Mouse (Mus musculus) midbrain, postnatal 0 days (tissue): Measurements from ENCODE around the gene Creg2. TPM values are rescaled to one million over a fixed set of nuclear protein-coding genes. Genes with fewer than 3 reads are reported as not detected.

Experiments
- ATAC-seq: fragments of 200-750 bp; cut with Nextera tagmentation; 2 replicates; pipeline ENCODE4 v1.8.0; 2017; ENCODE audit warnings: moderate number of reproducible peaks, mild to moderate bottlenecking, moderate TSS enrichment, moderate library complexity; ENCODE audit not compliant: low FRiP score
- DNase-seq: peaks from one replicate; pipeline ENCODE4 v3.0.0-alpha.2; 2015; ENCODE audit warnings: low spot score
- H3K27ac ChIP-seq: fragments of 300-500 bp; sonication (generic); 2 replicates; pipeline ENCODE4 v1.5.1; 2014; ENCODE audit warnings: low read depth, mild to moderate bottlenecking, low read length, mixed read lengths
- H3K27me3 ChIP-seq: fragments of 300-500 bp; sonication (generic); 2 replicates; pipeline ENCODE4 v1.6.1; 2014; ENCODE audit warnings: low read length, control low read depth, mixed read lengths; ENCODE audit not compliant: insufficient read depth
- H3K36me3 ChIP-seq: fragments of 300-500 bp; sonication (generic); 2 replicates; pipeline ENCODE4 v1.6.1; 2014; ENCODE audit warnings: low read length, control low read depth, mixed read lengths; ENCODE audit not compliant: insufficient read depth
- H3K4me1 ChIP-seq: fragments of 300-500 bp; sonication (generic); 2 replicates; pipeline ENCODE4 v1.6.1; 2014; ENCODE audit warnings: mild to moderate bottlenecking, control low read depth, antibody characterized with exemption, low read length, mixed read lengths; ENCODE audit not compliant: insufficient read depth
- H3K4me2 ChIP-seq: fragments of 300-500 bp; sonication (generic); 2 replicates; pipeline ENCODE4 v1.6.1; 2014; ENCODE audit warnings: low read depth, mild to moderate bottlenecking, low read length, mixed read lengths; ENCODE audit not compliant: poor library complexity, severe bottlenecking
- H3K4me3 ChIP-seq: fragments of 300-500 bp; sonication (generic); 2 replicates; pipeline ENCODE4 v1.5.1; 2014; ENCODE audit warnings: low read depth, mild to moderate bottlenecking, low read length, moderate library complexity
- H3K9ac ChIP-seq: fragments of 300-500 bp; sonication (generic); replicated peaks from 2 replicates; pipeline ENCODE4 v1.6.1; 2014; ENCODE audit warnings: mild to moderate bottlenecking, low read length, moderate library complexity, mixed read lengths; ENCODE audit not compliant: poor library complexity, severe bottlenecking
- H3K9me3 ChIP-seq: fragments of 300-500 bp; sonication (generic); 2 replicates; pipeline ENCODE4 v1.6.1; 2016; ENCODE audit warnings: low read length, control low read depth
- CTCF ChIP-seq: IDR thresholded peaks from 2 replicates; pipeline ENCODE4 v1.5.1; 2016; ENCODE audit warnings: antibody characterized with exemption, mild to moderate bottlenecking
- WGBS: fragments of 180-500 bp; shearing (Covaris S2); extraction: QIAGEN DNeasy Blood & Tissue Kit; methylation state at CpG from one replicate; pipeline ENCODE4 v1.1.7; 2014; 5-methylcytosine and 5-hydroxymethylcytosine counted together
- polyA plus RNA-seq: library from polyadenylated mRNA; unstranded; fragments of >200 nt; fragmentation: Nextera tagmentation; extraction: Ambion mirVana; gene quantifications from 2 replicates; pipeline ENCODE4 v1.2.1, GENCODE M21; 2015
- total RNA-seq: library from RNA; depleted of rRNA; stranded (reverse); fragments of >200 nt; gene quantifications from 2 replicates; pipeline ENCODE4 v1.2.3, GENCODE M21; 2014

Gene Creg2
- total and polyA plus RNA-seq, 2 experiments from 2014 or later, result 14.6 to 25.9 TPM

DNA sequence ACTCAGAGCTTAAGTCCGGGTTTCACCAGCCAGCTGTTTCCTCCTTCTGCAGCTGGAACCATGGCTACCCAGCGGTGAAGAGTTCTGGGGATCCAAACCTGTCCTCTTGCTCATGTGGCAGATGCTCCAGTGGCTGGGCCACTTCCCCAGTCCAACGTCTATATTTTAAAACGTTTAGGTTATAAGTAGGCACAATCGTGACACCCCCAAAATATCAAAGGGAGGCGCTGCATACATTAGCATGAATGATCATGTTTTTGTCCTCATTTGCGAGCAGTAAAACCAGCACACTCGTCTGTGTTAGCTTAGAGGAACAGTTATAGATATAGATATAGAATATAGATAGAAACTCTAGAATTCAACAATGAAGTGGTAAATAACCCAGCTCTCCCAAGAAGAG lies 14.1 kb downstream of the Creg2 start:
- Histone ChIP-seq H3K36me3 (no peaks in the 10 kb centered on the region), H3K9ac (no peak overlapping the region), H3K4me1 (no peaks in the 10 kb centered on the region), H3K27ac (no peak overlapping the region), H3K4me2 (no peak overlapping the region), H3K27me3 (no peaks in the 10 kb centered on the region), H3K4me3 (no peak overlapping the region), H3K9me3 (no peaks in the 10 kb centered on the region)
- ATAC-seq, result no peak
- 42% methylated on average over 8 of the region's 8 CpGs for WGBS
- TF ChIP-seq CTCF, result no peak
- DNase-seq, result no peak

DNA sequence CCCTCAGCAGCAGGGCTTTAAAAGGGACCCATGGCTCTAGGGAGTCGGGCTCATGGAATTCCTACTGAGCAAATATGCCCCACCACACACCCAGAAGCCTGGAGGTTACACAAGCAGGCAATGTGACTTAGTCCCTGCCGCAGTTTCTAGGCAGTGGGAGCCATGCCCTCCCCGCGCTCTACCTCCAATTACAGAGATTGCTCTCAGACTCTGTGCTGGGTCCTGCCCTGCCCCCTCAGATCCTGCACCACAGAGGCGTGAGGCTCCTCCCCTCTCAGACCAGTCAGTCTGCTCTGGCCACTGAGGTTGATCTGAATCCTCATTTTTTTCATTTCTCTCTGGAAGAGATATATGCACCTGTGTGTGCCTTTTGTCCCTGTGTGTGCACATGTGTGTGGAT lies 14.6 kb downstream of the Creg2 start:
- 17% methylated on average over 5 of the region's 5 CpGs for WGBS
- DNase-seq (no peak), ATAC-seq (0 out of 2 replicates have a peak, but pooled peaks have one; percentile 23)
- no peaks in the 10 kb centered on the region for H3K9me3 ChIP-seq
- H3K4me1 ChIP-seq, result no peaks in the 10 kb centered on the region
- no peak overlapping the region for H3K27ac ChIP-seq
- H3K4me2 ChIP-seq, result no peak overlapping the region
- no peak for TF ChIP-seq CTCF
- H3K4me3 ChIP-seq, result no peak overlapping the region
- H3K36me3 ChIP-seq, result no peaks in the 10 kb centered on the region
- H3K27me3 ChIP-seq, result no peaks in the 10 kb centered on the region
- no peak overlapping the region for H3K9ac ChIP-seq

DNA sequence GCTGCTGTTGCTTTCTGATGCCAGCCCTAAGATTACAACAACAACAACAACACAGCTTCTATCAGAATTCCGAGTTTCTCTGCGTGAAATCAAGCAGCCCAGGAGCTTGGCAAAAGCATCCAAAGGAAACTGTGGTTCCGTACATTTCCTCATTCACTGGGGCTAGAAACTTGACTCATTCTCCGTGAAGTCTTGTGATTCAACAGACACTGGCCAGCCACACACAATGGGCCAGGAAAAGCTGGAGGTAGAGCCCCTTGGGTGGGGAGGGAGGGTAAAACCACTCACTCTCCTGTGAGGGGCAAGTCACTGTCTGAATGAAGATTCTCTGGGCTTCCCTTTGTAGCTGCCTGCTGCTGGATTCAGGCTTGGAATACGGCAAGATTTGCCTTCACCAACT lies 15.1 kb downstream of the Creg2 start:
- no peak overlapping the region for H3K27ac ChIP-seq
- 27% methylated on average over 5 of the region's 5 CpGs for WGBS
- DNase-seq (no peak), ATAC-seq (no peak)
- H3K4me3 ChIP-seq, result no peak overlapping the region
- TF ChIP-seq CTCF, result no peak
- H3K27me3 ChIP-seq, result no peaks in the 10 kb centered on the region
- no peaks in the 10 kb centered on the region for H3K36me3 ChIP-seq
- H3K9me3 ChIP-seq, result no peaks in the 10 kb centered on the region
- H3K4me2 ChIP-seq, result no peak overlapping the region
- no peak overlapping the region for H3K9ac ChIP-seq
- H3K4me1 ChIP-seq, result no peaks in the 10 kb centered on the region

DNA sequence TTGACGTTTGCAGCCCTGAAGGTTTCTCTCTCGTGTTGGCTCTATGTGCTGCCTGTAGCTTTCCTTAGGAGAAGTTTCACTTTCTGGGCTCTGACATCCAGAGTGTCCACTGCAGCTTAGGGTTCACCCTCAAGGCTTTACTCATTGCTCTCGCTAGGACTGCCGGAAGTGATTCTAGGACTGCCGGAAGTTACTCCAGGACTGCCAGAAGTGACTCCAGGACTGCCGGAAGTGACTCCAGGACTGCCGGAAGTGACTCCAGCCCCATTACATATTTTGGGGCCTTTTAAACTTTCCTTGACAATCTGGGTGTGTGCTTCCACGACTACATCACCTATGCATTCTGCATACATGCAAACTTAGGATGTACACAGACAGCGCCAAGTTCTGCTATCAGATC lies 22.7 kb downstream of the Creg2 start:
- no peak for TF ChIP-seq CTCF
- Histone ChIP-seq H3K27ac (no peak overlapping the region), H3K9me3 (no peaks in the 10 kb centered on the region), H3K4me3 (no peak overlapping the region), H3K9ac (no peak overlapping the region), H3K36me3 (no peaks in the 10 kb centered on the region), H3K27me3 (no peaks in the 10 kb centered on the region), H3K4me2 (no peak overlapping the region), H3K4me1 (no peaks in the 10 kb centered on the region)
- no peak for DNase-seq
- 87% methylated on average over 9 of the region's 9 CpGs for WGBS
- no peak for ATAC-seq

DNA sequence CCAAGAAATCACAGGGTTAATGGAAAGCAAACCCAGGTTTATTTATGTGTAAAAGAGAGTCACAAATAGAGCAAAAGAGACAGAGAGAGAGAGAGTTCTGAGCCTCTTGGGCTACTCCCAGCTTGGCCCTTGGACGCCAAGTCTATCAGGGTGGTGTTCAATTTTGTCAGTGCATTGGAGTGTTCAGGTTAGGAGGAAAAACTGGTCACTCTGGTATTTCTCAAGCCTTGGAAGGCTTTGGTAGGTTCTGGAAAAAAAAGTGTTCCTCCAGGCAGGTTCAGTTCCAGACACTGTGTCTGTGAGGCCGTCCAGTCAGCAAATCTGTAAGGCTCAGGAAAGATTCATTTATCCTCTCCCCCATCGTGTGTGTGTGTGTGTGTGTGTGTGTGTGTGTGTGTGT lies 25.8 kb downstream of the Creg2 start:
- Histone ChIP-seq H3K27me3 (no peaks in the 10 kb centered on the region), H3K27ac (no peak overlapping the region), H3K36me3 (peaks cover 2% of the 10 kb centered on the region; the same call in 1 of the 2 replicates), H3K4me1 (no peaks in the 10 kb centered on the region), H3K9me3 (no peaks in the 10 kb centered on the region), H3K9ac (no peak overlapping the region), H3K4me2 (no peak overlapping the region), H3K4me3 (no peak overlapping the region)
- ATAC-seq (no peak), DNase-seq (no peak)
- TF ChIP-seq CTCF, result no peak
- WGBS, result 58% methylated on average over 3 of the region's 3 CpGs

DNA sequence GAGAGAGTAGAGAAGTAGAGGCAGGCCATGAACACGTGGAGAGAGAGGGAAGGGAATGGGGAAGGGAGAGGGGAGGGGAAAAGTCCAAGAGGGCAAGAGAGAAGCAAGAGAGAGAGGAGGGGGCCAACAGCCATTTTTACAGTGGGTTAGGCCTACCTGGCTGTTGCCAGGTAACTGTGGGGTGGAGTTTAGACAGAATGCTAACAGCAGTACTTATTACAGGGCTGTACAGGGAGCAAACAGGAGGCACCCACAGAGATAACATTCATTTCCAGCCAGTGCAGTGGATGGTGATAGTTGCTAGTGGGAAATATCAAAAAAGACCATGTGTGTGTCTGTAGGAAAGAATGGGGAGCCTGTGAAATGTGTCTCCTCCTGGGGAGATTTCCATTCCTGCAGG lies 27.5 kb downstream of the Creg2 start:
- Histone ChIP-seq H3K9ac (no peak overlapping the region), H3K4me2 (no peak overlapping the region), H3K4me1 (no peaks in the 10 kb centered on the region), H3K27ac (no peak overlapping the region), H3K4me3 (no peak overlapping the region), H3K9me3 (no peaks in the 10 kb centered on the region), H3K36me3 (peaks cover 2% of the 10 kb centered on the region; the same call in 1 of the 2 replicates), H3K27me3 (no peaks in the 10 kb centered on the region)
- WGBS, result 47% methylated on average over 1 of the region's 1 CpGs
- ATAC-seq (no peak), DNase-seq (no peak)
- no peak for TF ChIP-seq CTCF

DNA sequence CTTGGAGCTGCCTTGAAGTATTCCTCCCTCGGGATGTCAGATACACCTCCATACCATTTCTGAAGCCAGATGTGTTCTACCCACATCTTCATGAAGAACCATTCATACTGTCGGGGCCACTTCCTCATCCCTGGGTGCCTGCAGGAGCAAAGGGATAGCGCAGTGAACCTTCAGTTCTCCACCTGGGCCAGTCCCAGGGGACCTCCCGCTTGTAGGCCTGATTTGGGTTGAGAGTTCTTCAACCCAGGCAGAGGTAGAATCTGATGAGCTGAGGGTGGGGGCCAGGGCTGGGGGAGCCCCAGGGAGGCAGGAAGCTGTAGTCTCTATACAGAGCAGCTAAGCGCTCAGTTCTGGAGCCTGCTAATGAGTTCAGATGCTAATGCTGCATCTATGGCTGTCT lies 28.2 kb downstream of the Creg2 start:
- H3K27ac ChIP-seq, result no peak overlapping the region
- TF ChIP-seq CTCF, result no peak
- H3K9me3 ChIP-seq, result no peaks in the 10 kb centered on the region
- H3K4me1 ChIP-seq, result no peaks in the 10 kb centered on the region
- peaks cover 2% of the 10 kb centered on the region; the same call in 1 of the 2 replicates for H3K36me3 ChIP-seq
- DNase-seq (no peak), ATAC-seq (no peak)
- no peak overlapping the region for H3K4me3 ChIP-seq
- no peak overlapping the region for H3K4me2 ChIP-seq
- 90% methylated on average over 5 of the region's 5 CpGs for whole genome bisulfite sequencing
- H3K9ac ChIP-seq, result no peak overlapping the region
- no peaks in the 10 kb centered on the region for H3K27me3 ChIP-seq
